Mouse (Mus musculus) MEL (cell line): ENCODE measurements around the gene Ahcy. TPM values are rescaled to one million over a fixed set of nuclear protein-coding genes. Genes with fewer than 3 reads are reported as not detected.
A peak's percentile ranks its signal among the peaks of the same experiment; 100 is the strongest.
"Not testable (repeated sequence)": the region's sequence is repeated elsewhere in the genome, so short reads cannot be mapped to it uniquely, and the experiment has no call there.

Experiments used
- DNase-seq: peaks from one replicate; pipeline ENCODE4 v3.0.0; 2011; ENCODE audit warnings: low read depth, low spot score
- H3K27ac ChIP-seq: 2 replicates; pipeline ENCODE4 v1.5.1; 2012; ENCODE audit warnings: low read depth, mild to moderate bottlenecking, control low read depth, low read length, moderate library complexity; ENCODE audit not compliant: control insufficient read depth
- H3K27me3 ChIP-seq, 2 experiments: fragments of 150-350 bp in 1 of 2; sonication (generic) in 1 of 2; 2 replicates each; pipeline ENCODE4 v1.6.1; 2012; ENCODE audit warnings: low read length in 2 of 2, mild to moderate bottlenecking in 2 of 2, improper control_type of control experiment in 1 of 2, moderate library complexity in 1 of 2; ENCODE audit not compliant: insufficient read depth in 2 of 2, control insufficient read depth in 1 of 2
- H3K36me3 ChIP-seq, 2 experiments: 2 replicates each; pipeline ENCODE4 v1.6.1; 2012 to 2014; ENCODE audit warnings: low read length in 2 of 2, improper control_type of control experiment in 1 of 2, inconsistent platforms in 1 of 2, mild to moderate bottlenecking in 1 of 2; ENCODE audit not compliant: insufficient read depth in 2 of 2, control insufficient read depth in 1 of 2
- H3K4me1 ChIP-seq, 2 experiments: fragments of 150-350 bp in 1 of 2; sonication (generic) in 1 of 2; 2 replicates each; pipeline ENCODE4 v1.6.1; 2012; ENCODE audit warnings: low read length in 2 of 2, improper control_type of control experiment in 1 of 2, mild to moderate bottlenecking in 1 of 2; ENCODE audit not compliant: insufficient read depth in 2 of 2, control insufficient read depth in 1 of 2
- H3K4me3 ChIP-seq, 2 experiments: fragments of 150-350 bp in 1 of 2; sonication (generic) in 1 of 2; 2 replicates each; pipeline ENCODE4 v1.5.1; 2012; ENCODE audit warnings: low read depth in 2 of 2, low read length in 2 of 2, mild to moderate bottlenecking in 2 of 2, moderate library complexity in 2 of 2, control low read depth in 1 of 2, improper control_type of control experiment in 1 of 2; ENCODE audit not compliant: control insufficient read depth in 1 of 2, insufficient read depth in 1 of 2
- H3K79me2 ChIP-seq: 2 replicates; pipeline ENCODE4 v1.6.1; 2012; ENCODE audit warnings: mild to moderate bottlenecking, low read length, moderate library complexity; ENCODE audit not compliant: control insufficient read depth, poor library complexity, insufficient read depth
- H3K9ac ChIP-seq: 2 replicates; pipeline ENCODE4 v1.6.1; 2012; ENCODE audit warnings: low read depth, mild to moderate bottlenecking, control low read depth, low read length, moderate library complexity; ENCODE audit not compliant: control insufficient read depth, poor library complexity, severe bottlenecking
- H3K9me3 ChIP-seq: fragments of 150-350 bp; sonication (generic); replicated peaks from 2 replicates; pipeline ENCODE4 v1.6.1; 2012; ENCODE audit warnings: mild to moderate bottlenecking, low read length, improper control_type of control experiment, moderate library complexity; ENCODE audit not compliant: insufficient read depth
- CTCF ChIP-seq, 3 experiments: IDR thresholded peaks in 2 of 3; conservative IDR thresholded peaks in 1 of 3; 2 replicates each; pipeline ENCODE4 v1.5.1; 2011 to 2012; ENCODE audit warnings: low read length in 3 of 3, low read depth in 2 of 3, mild to moderate bottlenecking in 2 of 3, improper control_type of control experiment in 1 of 3, inconsistent platforms in 1 of 3, mixed read lengths in 1 of 3, moderate library complexity in 1 of 3; ENCODE audit not compliant: control insufficient read depth in 1 of 3, insufficient read depth in 1 of 3, poor library complexity in 1 of 3, severe bottlenecking in 1 of 3
- EP300 ChIP-seq, 2 experiments: IDR thresholded peaks; 2 replicates each; pipeline ENCODE4 v1.6.1; 2011; ENCODE audit warnings: improper control_type of control experiment in 2 of 2, low read length in 2 of 2, low read depth in 1 of 2, mild to moderate bottlenecking in 1 of 2
- ETS1 ChIP-seq: IDR thresholded peaks from 2 replicates; pipeline ENCODE4 v1.6.1; 2012; ENCODE audit warnings: low read depth, mild to moderate bottlenecking, inconsistent platforms, low read length, improper control_type of control experiment, moderate library complexity
- HCFC1 ChIP-seq: IDR thresholded peaks from 2 replicates; pipeline ENCODE4 v1.6.1; 2012; ENCODE audit warnings: low read depth, mild to moderate bottlenecking, inconsistent platforms, low read length, improper control_type of control experiment, moderate library complexity
- KAT2A ChIP-seq: conservative IDR thresholded peaks from 2 replicates; pipeline ENCODE4 v1.6.1; 2012; ENCODE audit warnings: low read depth, low read length, improper control_type of control experiment, inconsistent platforms
- MAZ ChIP-seq: IDR thresholded peaks from 2 replicates; pipeline ENCODE4 v1.6.1; 2012; ENCODE audit warnings: low read depth, mild to moderate bottlenecking, inconsistent platforms, low read length, improper control_type of control experiment
- MXI1 ChIP-seq: IDR thresholded peaks from 2 replicates; pipeline ENCODE4 v1.6.1; 2011; ENCODE audit warnings: mild to moderate bottlenecking, low read depth, low read length, improper control_type of control experiment
- MYC ChIP-seq: IDR thresholded peaks from 2 replicates; pipeline ENCODE4 v1.6.1; 2011; ENCODE audit warnings: low read depth, mild to moderate bottlenecking, low read length, improper control_type of control experiment, moderate library complexity
- NELFE ChIP-seq: IDR thresholded peaks from 2 replicates; pipeline ENCODE4 v1.6.1; 2011; ENCODE audit warnings: low read depth, low read length, improper control_type of control experiment
- NRF1 ChIP-seq: IDR thresholded peaks from 2 replicates; pipeline ENCODE4 v1.6.1; 2014; ENCODE audit warnings: low read depth, mild to moderate bottlenecking, inconsistent platforms, low read length, improper control_type of control experiment, moderate library complexity; ENCODE audit not compliant: poor library complexity, insufficient read depth, severe bottlenecking
- POLR2A ChIP-seq, 2 experiments: IDR thresholded peaks; 2 replicates each; pipeline ENCODE4 v1.6.1; 2011 to 2012; ENCODE audit warnings: low read length in 2 of 2, mild to moderate bottlenecking in 2 of 2, control low read depth in 1 of 2, improper control_type of control experiment in 1 of 2, low read depth in 1 of 2, moderate library complexity in 1 of 2; ENCODE audit not compliant: control insufficient read depth in 1 of 2, insufficient read depth in 1 of 2, poor library complexity in 1 of 2
- POLR2AphosphoS5 ChIP-seq: IDR thresholded peaks from 2 replicates; pipeline ENCODE4 v1.6.1; 2012; ENCODE audit warnings: low read depth, borderline replicate concordance, mild to moderate bottlenecking, inconsistent platforms, low read length, moderate library complexity, mixed read lengths
- SMC3 ChIP-seq: IDR thresholded peaks from 2 replicates; pipeline ENCODE4 v1.6.1; 2011; ENCODE audit warnings: low read depth, low read length, improper control_type of control experiment
- UBTF ChIP-seq: IDR thresholded peaks from 2 replicates; pipeline ENCODE4 v1.6.1; 2012; ENCODE audit warnings: low read depth, mild to moderate bottlenecking, inconsistent platforms, low read length, improper control_type of control experiment, moderate library complexity, borderline replicate concordance; ENCODE audit not compliant: insufficient read depth
- USF1 ChIP-seq: IDR thresholded peaks from 2 replicates; pipeline ENCODE4 v1.6.1; 2014; ENCODE audit warnings: low read depth, mild to moderate bottlenecking, inconsistent platforms, low read length, improper control_type of control experiment, moderate library complexity
- ZKSCAN1 ChIP-seq: IDR thresholded peaks from 2 replicates; pipeline ENCODE4 v1.6.1; 2012; ENCODE audit warnings: low read depth, mild to moderate bottlenecking, inconsistent platforms, low read length, improper control_type of control experiment, moderate library complexity
- polyA plus RNA-seq, 2 experiments: library from polyadenylated mRNA; stranded (reverse) in 1 of 2; unstranded in 1 of 2; fragments of >175 nt in 1 of 2; fragments of >200 nt in 1 of 2; gene quantifications; 2 replicates each; pipeline versions ENCODE4 v1.2.1 to v1.2.4; 2012; ENCODE audit warnings: low replicate concordance in 2 of 2, low read depth in 1 of 2; ENCODE audit not compliant: insufficient read length in 2 of 2, insufficient read depth in 1 of 2, missing spikeins in 1 of 2
- total RNA-seq: library from RNA; depleted of rRNA; stranded (reverse); fragments of 300-350 nt; gene quantifications from 2 replicates; pipeline ENCODE4 v1.2.3, GENCODE M21; 2012

The Ahcy gene
- total and polyA plus RNA-seq, 3 experiments: 255 to 5,082 (median 364) TPM

DNA sequence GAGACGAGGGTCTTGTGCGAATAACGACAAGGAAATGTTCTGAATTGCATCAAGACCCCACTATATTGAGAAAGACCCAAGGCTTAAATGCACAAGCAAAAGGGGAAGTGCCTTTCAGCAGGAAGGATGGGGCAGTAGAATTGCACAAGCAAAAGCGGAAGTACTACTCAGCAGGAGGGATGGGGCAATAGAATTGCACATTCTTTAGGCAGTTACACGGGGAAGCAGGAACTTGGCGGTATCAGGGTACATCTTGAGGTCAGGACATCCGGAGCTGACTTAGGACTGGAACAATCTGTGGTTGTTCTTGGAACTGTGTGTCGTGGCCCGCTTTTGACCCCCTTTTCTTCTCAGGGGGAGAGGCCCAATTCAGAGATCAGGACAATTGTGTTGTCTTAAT is 33.0 kb upstream of the Ahcy start:
- TF ChIP-seq EP300 (IDR thresholded peaks at IDR 0.05; ENCODE audit: low read depth in 1 of 2, low read length in 2 of 2): peak in 1 of 2 experiments; percentile 38; a peak in 3 of 4 replicates
- not testable (repeated sequence) for H3K36me3 ChIP-seq, H3K9ac ChIP-seq, H3K9me3 ChIP-seq, H3K79me2 ChIP-seq, H3K27me3 ChIP-seq, H3K4me3 ChIP-seq, H3K4me1 ChIP-seq
- peak overlapping the region; percentile 47; the same call in 1 of the 2 replicates for H3K27ac ChIP-seq
- DNase-seq: peak; percentile 68

DNA sequence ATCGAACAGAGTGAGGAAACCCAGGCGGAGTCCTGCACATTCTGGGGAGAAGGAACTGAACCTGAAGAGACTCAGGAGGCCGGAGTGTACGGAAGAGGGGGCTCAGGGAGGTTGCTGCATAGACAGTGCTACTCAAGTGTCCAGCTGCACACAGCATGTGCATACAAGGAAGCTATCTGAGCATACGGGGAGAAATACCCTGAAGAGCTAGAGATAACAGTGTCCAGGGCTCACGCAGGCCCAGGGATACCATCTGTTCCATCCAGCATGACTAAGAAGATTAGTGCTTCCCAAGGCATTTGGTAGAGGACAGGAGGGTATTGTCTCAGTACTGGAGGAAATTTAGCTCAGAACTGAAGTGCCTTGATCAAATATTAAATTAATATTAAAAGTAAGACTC is 29.3 kb upstream of the Ahcy start:
- no peak overlapping the region for H3K27ac ChIP-seq
- H3K27me3 ChIP-seq: no peaks in the 10 kb centered on the region
- H3K9ac ChIP-seq: no peak overlapping the region
- H3K4me3 ChIP-seq: no peak overlapping the region
- H3K9me3 ChIP-seq: no peaks in the 10 kb centered on the region
- no peak for DNase-seq
- no peaks in the 10 kb centered on the region for H3K79me2 ChIP-seq
- 0 out of 4 replicates have a peak, but pooled peaks cover 0 to 2% of the 10 kb centered on the region in 2 experiments for H3K36me3 ChIP-seq
- TF ChIP-seq ETS1: no peak
- no peak for TF ChIP-seq USF1
- no peak for TF ChIP-seq SMC3
- no peak for TF ChIP-seq NELFE
- no peak for TF ChIP-seq KAT2A
- no peak for TF ChIP-seq UBTF
- no peak for TF ChIP-seq HCFC1
- TF ChIP-seq NRF1: no peak
- no peak for TF ChIP-seq ZKSCAN1
- TF ChIP-seq POLR2A (IDR thresholded peaks at IDR 0.05; ENCODE audit: control insufficient read depth in 1 of 2, insufficient read depth in 1 of 2, low read depth in 1 of 2, low read length in 2 of 2, poor library complexity in 1 of 2): no peak
- TF ChIP-seq MAZ: no peak
- no peak for TF ChIP-seq MXI1
- TF ChIP-seq EP300 (IDR thresholded peaks at IDR 0.05; ENCODE audit: low read depth in 1 of 2, low read length in 2 of 2): no peak
- TF ChIP-seq MYC: no peak
- no peak for TF ChIP-seq POLR2AphosphoS5
- TF ChIP-seq CTCF (IDR thresholded peaks at IDR 0.05 in 2 of 3, conservative IDR thresholded peaks at IDR 0.05 in 1 of 3; ENCODE audit: control insufficient read depth in 1 of 3, insufficient read depth in 1 of 3, low read depth in 2 of 3, low read length in 3 of 3, poor library complexity in 1 of 3, severe bottlenecking in 1 of 3): no peak
- H3K4me1 ChIP-seq: peaks cover 0 to 8% of the 10 kb centered on the region in 2 experiments; a peak in 3 of 4 replicates
